Mouse (Mus musculus): ENCODE results near the gene Mapk3.
"Not testable (repeated sequence)": the region's sequence is repeated elsewhere in the genome, so short reads cannot be mapped to it uniquely, and the experiment has no call there.

The Mapk3 gene

DNA sequence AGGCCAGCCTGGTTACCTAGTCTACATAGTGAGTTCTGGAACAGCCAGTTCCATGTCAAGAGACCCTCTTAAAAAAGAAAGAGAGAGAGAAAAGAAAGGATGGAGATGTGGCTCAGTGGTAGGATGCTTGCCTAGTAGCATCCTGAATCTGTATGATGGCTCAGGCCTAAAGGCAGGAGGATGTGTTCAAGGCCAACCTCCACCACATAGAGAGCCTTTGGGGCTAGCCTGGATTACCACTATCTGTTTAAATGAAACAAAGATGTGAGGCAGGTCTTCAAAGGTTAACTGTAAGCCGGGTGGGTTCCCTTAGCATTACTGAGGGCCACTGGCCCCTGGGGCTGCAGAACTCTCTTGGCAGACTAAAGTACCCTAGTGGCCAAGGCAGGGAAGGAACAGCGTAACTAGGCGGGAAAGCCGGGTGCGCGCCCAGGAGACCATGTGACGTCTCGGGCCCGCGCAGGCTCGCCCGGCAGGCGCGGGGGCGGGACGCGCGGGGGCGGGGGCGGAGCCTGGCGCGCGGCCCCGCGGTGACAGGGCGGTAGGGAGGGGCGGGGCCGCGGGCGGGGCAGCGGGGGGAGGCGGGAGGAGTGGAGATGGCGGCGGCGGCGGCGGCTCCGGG, at the start of gene Mapk3:
Mapk3 (plus strand) TSS at position 552 of the 622 bp plus-strand sequence.
- in situ Hi-C loops (cut with MboI, MseI): no loop called here

- in situ Hi-C loops (cut with MboI, MseI): no loop called here
Observed at GRCm38 (mm10) chr7:126710266-126710665, 49.1 kb upstream of the Mapk3 start.

DNA sequence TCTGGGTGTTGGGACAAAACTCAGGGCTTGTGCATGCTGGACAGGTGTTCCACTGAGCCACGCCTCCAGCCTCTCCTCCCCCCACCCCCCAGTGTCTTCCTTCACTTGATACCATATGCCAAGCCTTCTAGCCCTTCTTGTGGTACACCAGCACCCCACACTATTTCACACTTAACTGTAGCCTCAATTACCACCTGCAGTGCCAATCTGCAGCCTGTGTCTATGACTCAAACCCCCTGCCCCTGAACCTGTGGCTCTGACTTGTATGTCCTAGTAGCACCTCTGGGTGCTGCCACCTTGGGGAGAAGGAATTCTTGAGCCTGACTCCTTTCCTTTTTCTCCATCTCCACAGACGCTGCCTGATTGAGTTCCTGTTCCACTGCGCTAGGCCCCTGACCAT, 47.5 kb upstream of the Mapk3 start:
- in situ Hi-C loops (cut with MboI, MseI): no loop called here

GRCm38 (mm10) chr7:126715679-126716078, 43.7 kb upstream of the Mapk3 start:
- in situ Hi-C loops (cut with MboI, MseI): no loop called here

GRCm38 (mm10) chr7:126717566-126717965, 41.8 kb upstream of the Mapk3 start:
- in situ Hi-C loops (cut with MboI, MseI): no loop called here

DNA sequence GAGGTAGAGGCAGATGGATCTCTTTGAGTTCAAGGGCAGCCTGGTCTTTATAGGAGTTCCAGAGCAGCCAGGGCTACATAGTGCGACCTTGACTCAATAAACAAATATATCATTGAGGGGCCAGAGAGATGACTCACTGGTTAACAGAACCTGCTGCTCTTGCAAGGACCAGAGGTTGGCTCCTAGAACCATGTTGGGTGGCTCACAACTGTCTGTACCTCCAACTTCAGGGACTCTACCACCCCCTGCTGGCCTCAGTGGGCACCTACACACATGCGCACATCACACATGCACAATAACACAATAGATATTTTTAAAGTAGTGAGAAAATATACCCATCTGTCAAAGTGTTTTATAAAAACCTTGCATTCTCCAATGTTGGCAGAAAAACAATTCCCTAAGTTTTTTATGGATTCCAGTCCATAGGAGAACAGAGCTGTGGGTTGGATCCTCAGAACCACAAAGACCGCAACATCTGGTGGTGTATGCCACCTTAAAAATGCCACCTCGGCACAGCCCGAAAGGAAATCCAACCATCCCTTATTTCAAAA, 40.5 kb upstream of the Mapk3 start:
- in situ Hi-C loops (cut with MboI, MseI): no loop called here

DNA sequence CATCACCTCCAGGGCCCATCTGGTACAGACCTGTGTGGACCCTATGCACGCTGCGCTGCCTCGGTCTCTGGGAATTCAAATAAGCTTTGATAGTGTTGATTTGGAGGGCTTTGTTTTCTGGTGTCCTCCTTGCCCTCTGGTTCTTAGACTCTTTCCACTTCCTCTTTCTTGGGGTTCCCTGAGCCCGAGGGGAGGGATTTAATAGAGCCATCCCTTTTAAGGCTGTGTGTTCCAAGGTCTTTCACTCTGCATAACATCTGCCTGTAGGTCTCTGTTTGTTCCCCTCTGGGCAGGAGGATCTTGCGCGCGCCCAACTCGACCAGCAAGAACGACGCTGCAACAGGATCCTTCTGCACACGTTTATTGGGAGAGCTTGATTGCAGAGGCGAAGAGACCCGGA, 37.8 kb upstream of the Mapk3 start:
- in situ Hi-C loops (cut with MboI, MseI): no loop called here

- in situ Hi-C loops (cut with MboI, MseI): no loop called here
Observed at GRCm38 (mm10) chr7:126725077-126725476, 34.3 kb upstream of the Mapk3 start.

- in situ Hi-C loops (cut with MboI, MseI): no loop called here
Observed at GRCm38 (mm10) chr7:126725667-126726066, 33.7 kb upstream of the Mapk3 start.

DNA sequence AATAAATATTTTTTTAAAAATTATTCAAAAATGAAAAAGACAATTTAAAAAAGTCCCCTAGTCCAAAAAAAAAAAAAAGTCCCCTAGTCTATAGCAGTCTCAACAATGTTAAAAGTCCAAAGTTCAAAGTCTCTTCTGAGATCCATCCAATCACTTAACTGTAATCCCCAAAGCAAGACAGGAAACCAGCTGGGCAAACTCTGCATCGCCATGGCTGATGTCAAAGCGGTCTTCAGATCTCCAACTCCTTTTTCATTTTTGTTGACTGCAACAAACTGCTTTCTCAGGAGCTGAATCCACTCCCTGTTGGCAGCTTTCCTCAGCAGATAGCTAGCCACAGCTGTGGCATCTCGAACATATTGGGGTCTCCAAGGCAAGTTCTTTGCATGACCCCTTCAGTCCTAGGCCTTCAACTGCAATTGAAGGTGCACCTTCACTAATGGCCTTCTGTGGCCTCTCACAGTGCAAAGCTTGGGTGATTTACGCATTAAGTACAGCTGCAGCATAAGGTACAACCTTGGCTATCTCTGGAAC, 29.1 kb upstream of the Mapk3 start:
- in situ Hi-C loops (cut with MboI, MseI): not testable (repeated sequence)

GRCm38 (mm10) chr7:126736122-126736521, 23.3 kb upstream of the Mapk3 start:
- in situ Hi-C loops (cut with MboI, MseI): no loop called here

GRCm38 (mm10) chr7:126739551-126739950, 19.9 kb upstream of the Mapk3 start:
- in situ Hi-C loops (cut with MboI, MseI): no loop called here

DNA sequence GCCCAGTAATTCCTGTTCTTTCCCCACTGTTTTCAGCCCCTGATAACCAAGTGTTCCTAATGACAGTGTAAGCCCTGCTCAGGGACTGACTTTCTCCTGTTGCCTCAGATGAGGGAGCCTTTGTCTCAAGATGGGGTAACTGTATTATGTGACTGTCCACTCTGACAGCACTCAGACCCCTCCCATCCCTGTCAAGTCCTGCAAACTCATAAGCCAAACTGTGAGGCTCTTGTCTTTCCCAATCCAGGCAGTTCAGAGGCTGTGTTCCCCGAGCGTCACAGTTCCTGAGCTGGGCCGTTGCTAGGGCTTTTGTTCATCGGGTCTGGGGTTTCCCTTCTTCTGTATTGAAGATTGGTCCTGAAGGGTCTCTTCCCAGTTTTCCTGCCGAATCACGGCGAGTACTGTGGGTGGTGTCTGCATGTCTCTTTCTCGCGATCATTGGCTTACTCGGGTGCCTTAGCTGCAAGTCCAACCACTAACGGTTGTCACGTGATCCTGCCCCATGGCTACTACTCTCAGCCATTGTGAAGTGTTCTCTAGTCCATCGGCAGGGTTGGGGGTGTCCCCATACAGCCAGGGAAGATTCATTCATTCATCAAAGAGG, 19.2 kb upstream of the Mapk3 start:
- in situ Hi-C loops (cut with MboI, MseI): no loop called here

DNA sequence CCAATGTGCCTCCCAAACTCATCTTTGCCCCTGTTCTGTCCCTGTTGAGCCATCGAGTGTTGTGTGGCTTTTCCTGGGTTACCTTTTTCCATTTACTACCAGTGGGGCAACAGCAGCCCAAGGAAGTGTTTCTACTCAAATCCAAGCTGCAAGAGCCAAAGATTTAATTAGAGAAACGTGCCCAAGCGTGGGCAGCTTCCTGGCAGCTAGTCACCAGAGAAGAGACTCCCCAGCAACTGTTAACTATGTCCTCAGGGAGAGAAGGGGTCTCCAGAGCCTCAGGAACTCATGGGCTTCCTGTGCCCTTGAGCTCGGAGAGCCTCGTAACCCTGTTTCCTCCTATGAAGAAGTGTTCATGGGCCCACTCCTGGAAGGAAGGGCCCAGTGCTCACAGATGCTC, 18.4 kb upstream of the Mapk3 start:
- in situ Hi-C loops (cut with MboI, MseI): no loop called here

GRCm38 (mm10) chr7:126741452-126741851, 17.9 kb upstream of the Mapk3 start:
- in situ Hi-C loops (cut with MboI, MseI): no loop called here

- in situ Hi-C loops (cut with MboI, MseI): no loop called here
Observed at GRCm38 (mm10) chr7:126741964-126742482, 17.4 kb upstream of the Mapk3 start.

GRCm38 (mm10) chr7:126746066-126746465, 13.3 kb upstream of the Mapk3 start:
- in situ Hi-C loops (cut with MboI, MseI): no loop called here

- in situ Hi-C loops (cut with MboI, MseI): no loop called here
Observed at GRCm38 (mm10) chr7:126746798-126747197, 12.6 kb upstream of the Mapk3 start.

DNA sequence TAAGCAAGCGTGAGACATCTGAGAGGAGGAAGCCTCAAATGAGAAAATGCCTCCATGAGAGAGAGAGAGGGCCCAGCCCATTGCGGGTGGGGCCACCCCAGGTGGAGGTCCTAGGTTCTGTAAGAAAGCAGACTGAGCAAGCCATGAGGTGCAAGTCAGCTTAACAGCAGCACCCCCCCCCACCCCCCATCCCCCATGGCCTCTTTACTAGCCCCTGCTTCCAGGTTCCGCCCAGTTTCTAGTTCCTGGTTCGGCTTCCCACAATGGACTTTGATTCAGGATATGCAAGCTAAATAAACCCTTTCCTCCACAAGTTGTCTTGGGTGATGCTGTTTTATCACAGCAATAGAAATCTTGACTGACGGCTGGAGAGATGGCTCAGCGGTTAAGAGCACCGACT, 10.6 kb upstream of the Mapk3 start:
- in situ Hi-C loops (cut with MboI, MseI): no loop called here

DNA sequence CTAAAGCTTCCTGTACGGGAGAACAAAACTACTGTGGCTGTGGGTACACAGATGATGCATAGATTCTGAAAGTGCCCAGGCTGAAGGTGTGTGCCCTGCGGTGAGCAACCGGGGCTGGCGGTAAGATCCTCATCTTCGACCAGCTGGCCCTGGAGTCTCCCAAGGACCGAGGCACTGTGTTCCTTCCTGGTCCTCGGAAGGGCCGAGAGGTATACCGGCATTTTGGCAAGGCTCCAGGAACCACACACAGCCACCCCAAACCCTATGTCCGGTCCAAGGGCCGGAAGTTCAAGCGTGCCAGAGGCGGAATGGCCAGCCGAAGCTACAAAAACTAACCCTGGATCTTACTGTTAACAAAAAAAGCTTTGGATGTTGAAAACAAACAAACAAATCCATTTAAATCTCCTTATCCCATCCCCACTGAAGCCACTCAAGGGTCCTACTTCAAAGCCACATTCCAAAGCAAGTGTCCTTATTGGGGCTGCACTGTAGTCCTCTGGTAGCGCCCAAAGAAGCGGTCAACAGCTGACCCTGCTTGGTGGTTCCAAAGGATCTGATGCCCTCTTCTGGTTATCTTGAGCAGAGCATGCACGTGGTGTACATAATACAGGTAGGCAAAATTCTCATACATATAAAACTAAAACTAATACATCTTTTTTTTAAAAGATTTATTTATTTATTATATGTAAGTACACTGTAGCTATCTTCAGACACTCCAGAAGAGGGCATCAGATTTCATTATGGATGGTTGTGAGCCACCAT, 9.6 kb upstream of the Mapk3 start:
- in situ Hi-C loops (cut with MboI, MseI): no loop called here

GRCm38 (mm10) chr7:126754866-126755265, 4.5 kb upstream of the Mapk3 start:
- in situ Hi-C loops (cut with MboI, MseI): no loop called here

GRCm38 (mm10) chr7:126758539-126758938, 862 bp upstream of the Mapk3 start:
- in situ Hi-C loops (cut with MboI, MseI): no loop called here
